ENCODE assay signal across 8 mouse cellular contexts in genomic region chr8:71380178-71381171, GRCm38 (mm10). TPM values are rescaled to one million over a fixed set of nuclear protein-coding genes. Genes with fewer than 3 reads are reported as not detected.
A peak's percentile ranks its signal among the peaks of the same experiment; 100 is the strongest.
DNase-seq lines count a peak whose midpoint lies in the region; ATAC-seq and TF ChIP-seq lines count a peak whose summit lies in the region.

No protein-coding gene starts in this region.

- H3K27ac ChIP-seq in bone marrow, adult 2 months (ENCODE audit: control insufficient read depth, insufficient read depth, low read depth, low read length, poor library complexity) = peak overlapping the region; percentile 3; the same call in 1 of the 2 replicates
- H3K27ac ChIP-seq in heart, embryonic 15.5 days = peak overlapping the region; percentile 93
- no peak overlapping the region for H3K27ac ChIP-seq in midbrain, postnatal 0 days (ENCODE audit: low read depth, low read length)

- H3K9ac ChIP-seq in heart, embryonic 15.5 days = peak overlapping the region; percentile 86
- peak overlapping the region; percentile 88 for H3K9ac ChIP-seq in midbrain, postnatal 0 days (replicated peaks; ENCODE audit: low read length, poor library complexity, severe bottlenecking)

- H3K4me1 ChIP-seq in erythroblast, embryonic 14.5 days (ENCODE audit: control insufficient read depth) = peaks cover 28% of the 10 kb centered on the region
- H3K4me1 ChIP-seq in bone marrow, adult 2 months (ENCODE audit: control insufficient read depth, insufficient read depth, low read length) = peaks cover 1% of the 10 kb centered on the region
- H3K4me1 ChIP-seq in heart, embryonic 15.5 days (replicated peaks) = peaks cover 54% of the 10 kb centered on the region
- peaks cover 25% of the 10 kb centered on the region; the same call in 1 of the 2 replicates for H3K4me1 ChIP-seq in midbrain, postnatal 0 days (ENCODE audit: insufficient read depth, low read length)

- no peak for TF ChIP-seq CTCF in bone marrow, adult 2 months (IDR thresholded peaks at IDR 0.05; ENCODE audit: control insufficient read depth, insufficient read depth, low read length)
- TF ChIP-seq CTCF in midbrain, postnatal 0 days (IDR thresholded peaks at IDR 0.05) = no peak

- peaks cover 80% of the 10 kb centered on the region for H3K27me3 ChIP-seq in erythroblast, embryonic 14.5 days (ENCODE audit: control insufficient read depth)
- no peaks in the 10 kb centered on the region for H3K27me3 ChIP-seq in heart, embryonic 15.5 days
- no peaks in the 10 kb centered on the region for H3K27me3 ChIP-seq in midbrain, postnatal 0 days (ENCODE audit: insufficient read depth, low read length)

- ATAC-seq in erythroblast, adult 5-6 weeks (replicated peaks; ENCODE audit: low FRiP score, poor library complexity, severe bottlenecking) = no peak
- ATAC-seq in heart, embryonic 15.5 days (replicated peaks; ENCODE audit: insufficient number of reproducible peaks, insufficient read depth, low FRiP score, low read depth) = no peak
- no peak for ATAC-seq in midbrain, postnatal 0 days (ENCODE audit: low FRiP score)

- H3K4me2 ChIP-seq in heart, embryonic 15.5 days = peak overlapping the region; percentile 97
- H3K4me2 ChIP-seq in midbrain, postnatal 0 days (ENCODE audit: low read depth, low read length, poor library complexity, severe bottlenecking) = peak overlapping the region; percentile 100

- peaks cover 5% of the 10 kb centered on the region; the same call in 1 of the 2 replicates for H3K9me3 ChIP-seq in erythroblast, embryonic 14.5 days (ENCODE audit: control insufficient read depth, low read length)
- no peaks in the 10 kb centered on the region for H3K9me3 ChIP-seq in heart, embryonic 15.5 days (replicated peaks)
- H3K9me3 ChIP-seq in midbrain, postnatal 0 days (ENCODE audit: low read length) = no peaks in the 10 kb centered on the region

- 9% methylated on average over 72 of the region's 72 CpGs for WGBS in bone marrow, adult 2 months
- WGBS in heart, embryonic 15.5 days = 2% methylated on average over 72 of the region's 72 CpGs
- under 1% methylated on average over 68 of the region's 72 CpGs for WGBS in midbrain, postnatal 0 days

- peaks cover 17% of the 10 kb centered on the region for H3K36me3 ChIP-seq in erythroblast, embryonic 14.5 days (ENCODE audit: control insufficient read depth)
- peaks cover 16% of the 10 kb centered on the region; the same call in 1 of the 2 replicates for H3K36me3 ChIP-seq in heart, embryonic 15.5 days
- no peaks in the 10 kb centered on the region for H3K36me3 ChIP-seq in midbrain, postnatal 0 days (ENCODE audit: insufficient read depth, low read length)

- peak overlapping the region; percentile 63 for H3K4me3 ChIP-seq in erythroblast, embryonic 14.5 days (replicated peaks)
- H3K4me3 ChIP-seq in bone marrow, adult 2 months (replicated peaks; ENCODE audit: control insufficient read depth, low read depth, low read length) = peak overlapping the region; percentile 43
- H3K4me3 ChIP-seq in heart, embryonic 15.5 days = peak overlapping the region; percentile 81
- peak overlapping the region; percentile 60 for H3K4me3 ChIP-seq in midbrain, postnatal 0 days (ENCODE audit: low read depth, low read length)

- peak; percentile 44 to 75 for DNase-seq in kidney, postnatal 25 days
- DNase-seq in midbrain, postnatal 0 days (ENCODE audit: low spot score) = no peak
- DNase-seq in layer of hippocampus, adult 9-11 months = no peak
- DNase-seq in MN1 (ENCODE audit: low spot score) = no peak

- TF ChIP-seq POLR2A in bone marrow, adult 2 months (IDR thresholded peaks at IDR 0.05; ENCODE audit: borderline replicate concordance, control insufficient read depth, low read depth, low read length) = no peak; the same call in 1 of the 2 replicates

RNA-seq across cellular contexts. Expression of gene Nr2f6, which starts 1.3 kb away (rescaled TPM):
- polyA plus RNA-seq in erythroblast, embryonic 14.5 days (2012) = 0.41 and 0.60 TPM in 2 replicates
- 1.7 and 6.9 TPM in 2 replicates for total RNA-seq in erythroblast, adult 5-6 weeks (2015; ENCODE audit: low replicate concordance)
- total RNA-seq in erythroblast, adult 5-6 weeks (2017; ENCODE audit: low replicate concordance) = 0.42 and 0.94 TPM in 2 replicates
- polyA plus RNA-seq in bone marrow, adult 2 months (2011; ENCODE audit: insufficient read depth, insufficient read length, low replicate concordance, missing spikeins) = 9.5 and 17.5 TPM in 2 replicates
- polyA plus RNA-seq in heart, embryonic 15.5 days (2015; fragmentation: Nextera tagmentation; extraction: Ambion mirVana) = 43.4 and 51.5 TPM in 2 replicates
- total RNA-seq in midbrain, postnatal 0 days (2014; rRNA removed) = 95.6 and 106 TPM in 2 replicates
- 31.1 and 32.9 TPM in 2 replicates for polyA plus RNA-seq in midbrain, postnatal 0 days (2015; fragmentation: Nextera tagmentation; extraction: Ambion mirVana)

RNA-seq across cellular contexts. Expression of gene Ocel1, which starts 9.4 kb away (rescaled TPM):
- polyA plus RNA-seq in erythroblast, embryonic 14.5 days (2012) = 6.6 and 7.5 TPM in 2 replicates
- total RNA-seq in erythroblast, adult 5-6 weeks (2015; ENCODE audit: low replicate concordance) = 2.1 and 4.0 TPM in 2 replicates
- total RNA-seq in erythroblast, adult 5-6 weeks (2017; ENCODE audit: low replicate concordance) = 2.6 and 3.2 TPM in 2 replicates
- polyA plus RNA-seq in bone marrow, adult 2 months (2011; ENCODE audit: insufficient read depth, insufficient read length, low replicate concordance, missing spikeins) = 7.9 and 10.1 TPM in 2 replicates
- 4.9 and 7.2 TPM in 2 replicates for polyA plus RNA-seq in heart, embryonic 15.5 days (2015; fragmentation: Nextera tagmentation; extraction: Ambion mirVana)
- total RNA-seq in midbrain, postnatal 0 days (2014; rRNA removed) = 9.4 and 10.5 TPM in 2 replicates
- 5.4 and 5.5 TPM in 2 replicates for polyA plus RNA-seq in midbrain, postnatal 0 days (2015; fragmentation: Nextera tagmentation; extraction: Ambion mirVana)

RNA-seq across cellular contexts. Expression of gene Use1, which starts 13.8 kb away (rescaled TPM):
- polyA plus RNA-seq in erythroblast, embryonic 14.5 days (2012) = 16.3 and 17.0 TPM in 2 replicates
- 35.2 and 37.4 TPM in 2 replicates for total RNA-seq in erythroblast, adult 5-6 weeks (2015; ENCODE audit: low replicate concordance)
- 34.8 and 38.3 TPM in 2 replicates for total RNA-seq in erythroblast, adult 5-6 weeks (2017; ENCODE audit: low replicate concordance)
- polyA plus RNA-seq in bone marrow, adult 2 months (2011; ENCODE audit: insufficient read depth, insufficient read length, low replicate concordance, missing spikeins) = 75.6 and 139 TPM in 2 replicates
- 67.6 and 75.3 TPM in 2 replicates for polyA plus RNA-seq in heart, embryonic 15.5 days (2015; fragmentation: Nextera tagmentation; extraction: Ambion mirVana)
- 131 and 140 TPM in 2 replicates for total RNA-seq in midbrain, postnatal 0 days (2014; rRNA removed)
- polyA plus RNA-seq in midbrain, postnatal 0 days (2015; fragmentation: Nextera tagmentation; extraction: Ambion mirVana) = 132 and 136 TPM in 2 replicates

RNA-seq across cellular contexts. Expression of gene Ushbp1, which starts 15.1 kb away (rescaled TPM):
- 0.03 and 0.10 TPM in 2 replicates for polyA plus RNA-seq in erythroblast, embryonic 14.5 days (2012)
- not detected in 2 replicates for total RNA-seq in erythroblast, adult 5-6 weeks (2015; ENCODE audit: low replicate concordance)
- not detected in 2 replicates for total RNA-seq in erythroblast, adult 5-6 weeks (2017; ENCODE audit: low replicate concordance)
- polyA plus RNA-seq in bone marrow, adult 2 months (2011; ENCODE audit: insufficient read depth, insufficient read length, low replicate concordance, missing spikeins) = 7.2 and 15.9 TPM in 2 replicates
- polyA plus RNA-seq in heart, embryonic 15.5 days (2015; fragmentation: Nextera tagmentation; extraction: Ambion mirVana) = 14.6 and 17.3 TPM in 2 replicates
- total RNA-seq in midbrain, postnatal 0 days (2014; rRNA removed) = 3.0 and 4.4 TPM in 2 replicates
- 3.9 and 4.3 TPM in 2 replicates for polyA plus RNA-seq in midbrain, postnatal 0 days (2015; fragmentation: Nextera tagmentation; extraction: Ambion mirVana)

RNA-seq across cellular contexts. Expression of gene Babam1, which starts 16.2 kb away (rescaled TPM):
- 15.4 and 18.1 TPM in 2 replicates for polyA plus RNA-seq in erythroblast, embryonic 14.5 days (2012)
- total RNA-seq in erythroblast, adult 5-6 weeks (2015; ENCODE audit: low replicate concordance) = 31.9 and 60.8 TPM in 2 replicates
- 29.0 and 35.2 TPM in 2 replicates for total RNA-seq in erythroblast, adult 5-6 weeks (2017; ENCODE audit: low replicate concordance)
- polyA plus RNA-seq in bone marrow, adult 2 months (2011; ENCODE audit: insufficient read depth, insufficient read length, low replicate concordance, missing spikeins) = 45.8 and 70.5 TPM in 2 replicates
- 75.5 and 89.9 TPM in 2 replicates for polyA plus RNA-seq in heart, embryonic 15.5 days (2015; fragmentation: Nextera tagmentation; extraction: Ambion mirVana)
- 78.1 and 124 TPM in 2 replicates for total RNA-seq in midbrain, postnatal 0 days (2014; rRNA removed)
- polyA plus RNA-seq in midbrain, postnatal 0 days (2015; fragmentation: Nextera tagmentation; extraction: Ambion mirVana) = 90.2 and 98.4 TPM in 2 replicates

Comparison
In these comparisons a context has a peak if more than half of its experiments do, and no peak if none do; other contexts are left out.
1. DNase-seq: peak in kidney, postnatal 25 days (2 of 2); none in midbrain, postnatal 0 days (single experiment), layer of hippocampus, adult 9-11 months (single experiment) and MN1 (single experiment).
2. Peak in every context shown above with its lines, with median percentiles within 50 percentile points of each other: H3K4me3 ChIP-seq.